Mouse (Mus musculus) adipose tissue, adult 10 weeks (tissue): Measurements from ENCODE around the gene Gm28870. TPM values are rescaled to one million over a fixed set of nuclear protein-coding genes. Genes with fewer than 3 reads are reported as not detected.

Source experiments
- polyA plus RNA-seq: library from polyadenylated mRNA; stranded (reverse); fragments of 350-450 nt; fragmentation: Illumina TruSeq; extraction: RNeasy Lipid Tissue Mini Kit (QIAGEN cat#74804); gene quantifications from one replicate; pipeline ENCODE4 v1.2.3, GENCODE M21; 2014; ENCODE audit warnings: low read depth, low replicate concordance

Gene Gm28870
- not detected for polyA plus RNA-seq

GRCm38 (mm10) chrY:50096976-50097375, at the start of gene Gm28870:
Gene Gm28870 (plus strand): TSS chrY:50097276.

